Mouse (Mus musculus) spleen, postnatal 10 days (tissue): ENCODE data around the gene Dazap2.
"Not testable (repeated sequence)": the region's sequence is repeated elsewhere in the genome, so short reads cannot be mapped to it uniquely, and the experiment has no call there.

ENCODE experiments used
- DNase-seq, 2 experiments: peaks; one replicate each; pipeline ENCODE4 v3.0.0; 2021 to 2022; ENCODE audit warnings: low spot score in 2 of 2

Dazap2 gene

DNA sequence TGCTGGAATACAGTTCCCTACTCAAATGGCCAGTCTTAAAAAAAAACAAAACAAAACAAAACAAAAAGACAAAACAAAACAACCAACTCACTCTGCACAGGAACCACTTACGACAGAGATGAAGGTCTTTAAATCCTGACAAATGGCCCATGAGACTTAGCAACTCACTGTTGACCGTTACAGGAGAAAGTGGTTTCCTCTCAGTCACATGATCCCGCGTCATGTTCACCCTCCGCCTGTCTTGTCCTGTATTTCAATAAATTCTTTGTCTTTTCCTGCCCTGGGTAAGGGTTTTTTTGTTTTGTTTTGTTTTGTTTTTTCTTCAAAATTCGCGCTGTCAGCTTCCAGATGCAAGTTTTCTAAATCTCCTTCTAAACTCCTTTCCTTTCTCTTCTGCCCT is 3.2 kb upstream of the Dazap2 start:
- DNase-seq: no peak

DNA sequence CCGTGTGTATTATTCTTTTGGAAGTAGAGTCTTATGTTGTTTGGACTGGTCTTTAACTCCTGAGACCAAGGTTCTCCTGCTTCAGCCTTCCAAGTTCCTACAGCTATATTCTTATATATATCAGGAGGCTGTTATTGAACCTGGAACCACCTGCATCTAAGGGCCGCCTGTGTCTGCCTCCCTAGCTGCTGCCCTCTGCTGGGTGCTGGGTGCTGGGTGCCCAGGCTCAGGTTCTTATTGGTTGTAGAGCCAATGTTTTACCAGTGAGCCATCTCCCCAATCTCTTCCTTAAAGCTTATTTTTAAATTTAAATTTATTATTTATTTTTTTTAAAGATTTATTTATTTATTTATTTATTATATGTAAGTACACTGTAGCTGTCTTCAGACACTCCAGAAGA is 2.7 kb upstream of the Dazap2 start:
- DNase-seq: peak in 1 of 2 experiments; percentile 72

- peak; percentile 68 to 80 for DNase-seq
Observed at GRCm38 (mm10) chr15:100613584-100613983, 1.6 kb upstream of the Dazap2 start.

- DNase-seq: no peak
Observed at GRCm38 (mm10) chr15:100614218-100614995, 742 bp upstream of the Dazap2 start.

DNA sequence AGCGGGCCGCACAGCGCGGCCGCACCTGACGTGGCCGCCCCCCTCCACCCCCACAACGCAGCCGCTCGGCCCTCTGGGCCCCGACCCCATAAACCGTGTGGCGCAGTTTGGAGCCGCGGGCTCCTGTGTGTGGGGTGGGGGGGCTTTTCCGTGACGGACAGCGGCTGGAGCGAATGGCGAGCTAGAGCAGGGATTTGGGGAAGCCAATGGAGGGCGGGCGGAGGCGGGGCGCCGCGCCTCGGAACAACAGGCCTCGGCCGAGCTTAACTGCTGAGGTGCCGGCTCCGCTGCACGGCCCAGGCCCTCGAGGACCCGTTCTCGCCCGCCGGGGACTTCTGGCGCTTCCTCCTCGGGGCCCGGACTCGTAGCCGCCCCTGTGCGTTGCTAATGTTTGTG is 674 bp downstream of the Dazap2 start:
- DNase-seq: peak; percentile 83 to 92

DNA sequence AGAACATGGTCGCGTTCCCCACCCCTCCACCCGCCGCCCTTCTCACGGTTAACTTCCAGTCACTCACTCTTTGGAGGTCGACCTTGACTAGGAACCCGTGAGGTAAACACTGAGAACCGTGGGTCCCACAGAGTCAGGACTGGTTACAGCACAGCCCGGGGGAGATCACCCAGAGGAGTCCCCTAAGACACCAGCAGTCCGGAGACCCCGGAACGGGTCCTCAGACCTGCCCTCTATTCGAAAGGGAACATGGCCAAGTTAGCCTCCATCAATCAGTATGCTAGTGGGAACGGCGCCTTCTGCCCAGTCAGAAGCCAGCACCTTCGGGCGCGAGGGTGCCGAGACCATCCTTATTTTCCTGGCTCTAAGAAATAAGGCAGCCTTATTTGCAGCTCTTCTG is 1.1 kb downstream of the Dazap2 start:
- no peak for DNase-seq

DNA sequence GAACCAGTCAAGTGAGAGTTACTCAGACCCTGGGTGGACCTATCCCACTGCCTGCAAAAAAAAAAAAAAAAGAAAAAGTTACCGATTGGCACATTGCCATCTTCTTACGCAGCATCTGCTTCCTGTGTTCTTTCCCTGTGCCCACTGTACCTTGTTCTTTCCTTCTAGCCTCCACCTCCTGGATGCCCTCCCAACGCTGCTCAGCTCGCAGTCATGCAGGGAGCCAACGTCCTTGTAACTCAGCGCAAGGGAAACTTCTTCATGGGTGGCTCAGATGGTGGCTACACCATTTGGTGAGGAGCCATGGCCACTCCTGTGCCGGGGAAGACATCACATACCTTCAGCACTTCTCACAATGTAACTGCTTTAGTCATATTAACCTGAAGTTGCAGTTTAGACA is 4.1 kb downstream of the Dazap2 start:
- DNase-seq: no peak

GRCm38 (mm10) chr15:100621671-100622070 is 6.5 kb downstream of the Dazap2 start:
- DNase-seq: not testable (repeated sequence)

DNA sequence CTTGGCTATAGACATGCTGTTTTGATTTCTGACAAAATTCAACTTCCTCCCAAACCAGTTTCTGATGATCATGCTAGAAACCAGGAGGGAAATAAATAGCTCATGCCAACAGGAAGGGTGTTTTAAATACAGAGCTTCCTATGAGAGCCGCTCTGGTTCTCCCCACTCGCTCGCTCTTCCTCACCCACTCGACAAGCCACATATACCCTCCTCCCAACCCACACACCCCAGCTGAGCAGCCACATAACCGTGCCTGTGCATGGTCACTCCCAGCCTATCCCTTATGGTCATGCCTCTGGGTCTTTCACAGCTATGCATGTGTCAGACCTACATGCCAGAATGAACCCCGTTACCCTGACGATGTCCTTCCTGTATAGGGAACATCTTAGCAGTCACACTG is 7.0 kb downstream of the Dazap2 start:
- DNase-seq: no peak

DNA sequence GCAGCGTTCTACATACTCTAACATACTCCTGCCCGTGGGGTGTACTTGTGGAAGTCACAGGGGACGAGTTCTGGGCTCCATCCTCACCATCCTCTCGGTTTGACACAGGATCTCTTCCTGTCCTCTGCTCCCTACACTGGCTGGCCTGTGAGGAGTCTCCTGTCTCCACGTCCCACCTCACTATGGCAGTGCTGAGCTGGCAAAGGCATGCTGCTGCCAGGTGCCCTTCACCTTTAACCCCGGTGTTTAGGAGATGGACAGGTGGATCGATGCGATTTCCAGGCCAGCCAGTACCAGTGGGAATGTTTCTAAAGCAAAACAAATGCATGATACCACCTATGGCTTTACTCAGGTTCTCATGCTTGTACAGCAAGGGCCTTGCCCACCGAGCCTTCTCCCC is 8.6 kb downstream of the Dazap2 start:
- DNase-seq: no peak

GRCm38 (mm10) chr15:100624435-100624834 is 9.3 kb downstream of the Dazap2 start:
- no peak for DNase-seq

GRCm38 (mm10) chr15:100627287-100627686 is 12.1 kb downstream of the Dazap2 start:
- no peak for DNase-seq

- DNase-seq: no peak
Observed at GRCm38 (mm10) chr15:100627774-100628370, 12.7 kb downstream of the Dazap2 start.

- no peak for DNase-seq
Observed at GRCm38 (mm10) chr15:100628797-100629196, 13.6 kb downstream of the Dazap2 start.

DNA sequence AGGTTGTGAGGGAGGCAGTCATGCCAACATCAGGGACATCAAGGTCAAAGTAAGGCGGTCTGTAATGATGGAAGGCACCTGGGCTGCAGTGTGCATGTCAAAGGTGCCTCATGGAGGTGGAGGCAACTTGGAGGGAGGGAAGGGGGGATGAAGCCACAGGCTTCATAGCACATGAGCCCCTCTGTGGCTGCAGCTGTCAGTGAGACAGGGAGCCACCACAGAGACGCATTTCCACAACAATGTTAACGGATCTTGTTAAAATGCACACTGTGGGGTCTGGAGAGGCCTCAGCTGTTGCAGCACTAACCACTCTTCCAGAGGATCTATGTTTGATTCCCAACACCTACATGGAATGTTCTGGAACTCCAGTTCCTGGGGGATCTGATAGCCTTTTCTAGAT is 15.0 kb downstream of the Dazap2 start:
- DNase-seq: no peak

GRCm38 (mm10) chr15:100631454-100632170 is 16.5 kb downstream of the Dazap2 start:
- no peak for DNase-seq

GRCm38 (mm10) chr15:100632323-100632722 is 17.2 kb downstream of the Dazap2 start:
- no peak for DNase-seq

DNA sequence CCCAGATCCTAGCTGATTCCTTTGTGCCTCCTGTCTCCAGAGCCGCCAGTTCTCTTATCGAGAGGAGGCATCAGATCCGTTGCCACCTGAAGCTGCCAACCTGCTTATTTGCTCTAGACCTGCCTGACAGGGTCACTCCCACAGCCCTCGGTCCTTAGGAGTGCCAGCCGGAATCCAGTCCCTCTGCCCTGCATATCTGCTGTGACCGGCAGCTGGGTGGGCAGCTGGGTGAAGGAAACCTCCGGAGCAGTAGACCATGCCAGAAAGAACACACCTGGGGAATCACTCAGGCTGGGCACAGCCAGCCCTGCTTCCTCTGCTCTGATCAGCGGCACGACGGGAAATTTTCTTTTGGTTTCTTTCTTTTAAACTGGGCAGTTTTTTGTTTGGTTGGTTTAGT is 18.2 kb downstream of the Dazap2 start:
- DNase-seq: no peak

- DNase-seq: no peak
Observed at GRCm38 (mm10) chr15:100635239-100635638, 20.1 kb downstream of the Dazap2 start.

- DNase-seq: no peak
Observed at GRCm38 (mm10) chr15:100635851-100636645, 20.9 kb downstream of the Dazap2 start.

DNA sequence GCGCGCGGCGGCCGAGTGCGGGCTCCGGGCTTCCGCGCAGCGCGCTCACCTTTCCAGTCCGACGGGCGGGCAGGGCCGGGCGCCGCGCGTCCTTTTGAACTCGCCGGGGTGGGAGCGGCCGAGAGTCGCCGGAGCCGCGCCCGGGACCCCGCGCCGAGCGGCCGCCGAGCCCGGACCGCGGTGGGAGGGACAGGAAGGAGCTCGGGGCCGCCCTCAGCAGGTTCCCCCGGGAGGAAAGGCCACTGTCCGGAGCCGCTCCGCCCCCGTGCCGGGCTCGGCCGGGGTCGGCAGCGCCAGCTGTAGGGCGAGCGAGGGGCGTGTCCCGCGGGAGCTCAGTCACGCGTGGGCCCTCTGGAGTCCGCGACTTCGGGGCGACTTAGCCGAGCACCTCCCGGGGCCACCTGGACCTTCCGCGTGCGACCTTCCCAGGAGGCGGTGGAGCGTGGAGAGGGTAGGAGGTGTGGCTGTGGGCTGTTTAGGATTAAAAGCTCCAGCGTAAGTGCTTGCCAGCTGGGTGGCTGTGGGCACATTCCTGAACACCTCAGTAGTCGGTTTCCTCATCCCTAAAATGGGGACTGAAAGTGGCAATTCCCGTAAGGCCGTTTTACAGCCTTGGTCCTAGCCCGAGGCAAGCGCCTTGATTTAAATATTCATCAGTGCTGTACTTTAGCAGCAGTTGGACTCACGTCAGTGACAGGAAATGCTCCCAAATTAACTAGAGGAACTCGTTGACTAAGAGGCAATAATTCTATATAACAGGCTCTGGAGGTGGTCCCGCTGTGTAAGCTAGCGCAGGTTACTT is 21.8 kb downstream of the Dazap2 start, which contains the start of gene Smagp:
TSS of gene Smagp (minus strand) at position 241 of the 802 bp plus-strand sequence.
- DNase-seq: peak; percentile 21 to 27
